Mouse (Mus musculus) heart, adult 10 weeks (tissue): ENCODE results near the gene Olfr70. TPM values are rescaled to one million over a fixed set of nuclear protein-coding genes. Genes with fewer than 3 reads are reported as not detected.

Experiments used
- polyA plus RNA-seq: library from polyadenylated mRNA; stranded (reverse); fragments of 350-450 nt; fragmentation: Illumina TruSeq; extraction: RNeasy Lipid Tissue Mini Kit (QIAGEN cat#74804); gene quantifications from one replicate; pipeline ENCODE4 v1.2.3, GENCODE M21; 2014; ENCODE audit warnings: low read depth, low replicate concordance

Gene Olfr70
- polyA plus RNA-seq, result not detected

GRCm38 (mm10) chr4:43700707-43701106 lies at the start of gene Olfr70:
Gene Olfr70 (minus strand): TSS chr4:43700807.

GRCm38 (mm10) chr4:43729794-43730550 lies 29.4 kb upstream of the Olfr70 start, which contains the start of gene Spaar:
Gene Spaar (plus strand): TSS chr4:43730034.

GRCm38 (mm10) chr4:43726995-43727394 lies 26.4 kb upstream of the Olfr70 start, which contains the start of gene Hrct1:
Gene Hrct1 (plus strand): TSS chr4:43727188.

GRCm38 (mm10) chr4:43709869-43710268 lies 9.3 kb upstream of the Olfr70 start, which contains the start of gene Olfr71:
Gene Olfr71 (minus strand): TSS chr4:43710255.

GRCm38 (mm10) chr4:43668782-43669427 lies 31.7 kb downstream of the Olfr70 start, which contains the start of the genes Tmem8b and Fam221b:
Gene Tmem8b (plus strand): TSS chr4:43668971.
Gene Fam221b (minus strand): TSS chr4:43669145.

GRCm38 (mm10) chr4:43656339-43657109 lies 44.1 kb downstream of the Olfr70 start, which contains the start of gene Hint2:
Gene Hint2 (minus strand): TSS chr4:43656466.

GRCm38 (mm10) chr4:43653161-43654015 lies 47.2 kb downstream of the Olfr70 start, which contains the start of gene Spag8:
Gene Spag8 (minus strand): TSS chr4:43653594.

Other genes with a start within 250 kb of the Olfr70 start
- 2.3 TPM for gene Cd72, start 246.2 kb downstream of the Olfr70 start, polyA plus RNA-seq
- not detected for gene Sit1, start 217.1 kb downstream of the Olfr70 start, polyA plus RNA-seq
- 48.0 TPM for gene Ccdc107, start 207.9 kb downstream of the Olfr70 start, polyA plus RNA-seq
- 1.3 TPM for gene Arhgef39, start 201.1 kb downstream of the Olfr70 start, polyA plus RNA-seq
- gene Car9, start 193.8 kb downstream of the Olfr70 start, polyA plus RNA-seq, result 0.92 TPM
- gene Tpm2, start 177.0 kb downstream of the Olfr70 start, polyA plus RNA-seq, result 82.5 TPM
- gene Creb3, start 138.5 kb downstream of the Olfr70 start, polyA plus RNA-seq, result 32.4 TPM
- 51.7 TPM for gene Tln1, start 138.1 kb downstream of the Olfr70 start, polyA plus RNA-seq
- gene Rgp1, start 122.1 kb downstream of the Olfr70 start, polyA plus RNA-seq, result 28.1 TPM
- 17.7 TPM for gene Gba2, start 121.9 kb downstream of the Olfr70 start, polyA plus RNA-seq
- gene Msmp, start 116.3 kb downstream of the Olfr70 start, polyA plus RNA-seq, result not detected
- gene Npr2, start 68.9 kb downstream of the Olfr70 start, polyA plus RNA-seq, result 50.9 TPM
- gene Spag8, start 47.2 kb downstream of the Olfr70 start, polyA plus RNA-seq, result not detected
- 196 TPM for gene Hint2, start 44.3 kb downstream of the Olfr70 start, polyA plus RNA-seq
- gene Tmem8b, start 31.8 kb downstream of the Olfr70 start, polyA plus RNA-seq, result 18.3 TPM
- 0.42 TPM for gene Fam221b, start 31.7 kb downstream of the Olfr70 start, polyA plus RNA-seq
- not detected for gene Olfr71, start 9.4 kb upstream of the Olfr70 start, polyA plus RNA-seq
- gene Hrct1, start 26.4 kb upstream of the Olfr70 start, polyA plus RNA-seq, result 6.5 TPM
- gene Spaar, start 29.2 kb upstream of the Olfr70 start, polyA plus RNA-seq, result 5.6 TPM
- not detected for gene Olfr159, start 70.2 kb upstream of the Olfr70 start, polyA plus RNA-seq
- not detected for gene Olfr156, start 123.1 kb upstream of the Olfr70 start, polyA plus RNA-seq
- not detected for gene Olfr157, start 139.4 kb upstream of the Olfr70 start, polyA plus RNA-seq
- gene Olfr155, start 150.8 kb upstream of the Olfr70 start, polyA plus RNA-seq, result not detected
- gene Reck, start 174.7 kb upstream of the Olfr70 start, polyA plus RNA-seq, result 5.3 TPM